Mouse (Mus musculus): Measurements from ENCODE around the gene Lasp1. TPM values are rescaled to one million over a fixed set of nuclear protein-coding genes. Genes with fewer than 3 reads are reported as not detected.

Lasp1 gene
- total and polyA plus RNA-seq, 3 experiments, result 31.0 to 122 (median 49.6) TPM

DNA sequence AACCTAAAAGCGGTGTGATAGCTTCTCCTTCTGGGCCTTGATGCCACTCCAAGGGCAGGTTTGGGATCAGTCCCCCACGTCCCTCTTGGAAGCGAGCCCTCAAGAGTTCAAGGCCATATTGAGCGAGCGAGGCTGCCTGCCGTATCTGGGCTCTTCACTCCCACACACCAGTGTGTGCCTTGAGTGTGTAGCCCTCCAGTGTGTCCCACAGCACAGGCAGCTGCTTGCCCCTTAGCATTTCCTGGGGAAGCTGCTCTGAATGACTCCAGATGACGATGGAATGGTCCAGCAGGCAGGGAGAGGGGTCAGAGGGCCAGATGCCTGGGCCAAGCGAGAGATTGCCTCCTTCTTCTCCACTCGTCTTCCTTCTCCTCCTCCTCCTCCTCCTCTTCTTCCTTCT lies 18.1 kb downstream of the Lasp1 start:
- H3K27me3 ChIP-seq (ENCODE audit: insufficient read depth, low read length), result no peaks in the 10 kb centered on the region
- DNase-seq (ENCODE audit: low spot score) (no peak), ATAC-seq (ENCODE audit: extremely low read depth, insufficient number of reproducible peaks, low FRiP score, poor library complexity, severe bottlenecking) (no peak)
- peaks cover 52% of the 10 kb centered on the region for H3K4me1 ChIP-seq (ENCODE audit: insufficient read depth, low read depth, low read length)
- H3K36me3 ChIP-seq (replicated peaks), result peaks cover 93% of the 10 kb centered on the region
- no peaks in the 10 kb centered on the region for H3K9me3 ChIP-seq (replicated peaks)
- H3K4me3 ChIP-seq (ENCODE audit: low read depth, low read length), result no peak overlapping the region
- no peak for TF ChIP-seq POLR2AphosphoS5 (IDR thresholded peaks at IDR 0.05; ENCODE audit: insufficient replicate concordance, low read depth, low read length)

DNA sequence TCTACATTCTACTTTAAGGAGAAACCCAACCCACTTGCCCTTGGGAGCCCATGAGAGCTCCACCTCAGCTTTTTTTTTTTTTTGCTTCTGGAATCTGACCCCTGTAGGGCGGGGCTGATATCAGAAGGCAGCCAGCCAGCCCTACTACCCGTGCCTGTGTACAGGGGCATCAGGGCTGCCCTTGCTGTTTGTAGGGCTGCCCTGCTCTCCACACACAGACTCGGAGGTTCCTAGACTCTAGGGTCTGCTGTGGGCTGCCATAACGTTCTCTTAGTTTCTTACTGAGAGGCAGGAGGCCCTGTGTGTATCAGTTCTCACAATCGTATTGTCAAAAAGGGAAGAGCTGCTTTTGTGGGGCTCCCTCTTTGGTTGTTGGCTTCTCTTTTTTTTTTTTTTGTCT lies 18.6 kb downstream of the Lasp1 start:
- H3K4me1 ChIP-seq (ENCODE audit: insufficient read depth, low read depth, low read length), result peaks cover 52% of the 10 kb centered on the region

DNA sequence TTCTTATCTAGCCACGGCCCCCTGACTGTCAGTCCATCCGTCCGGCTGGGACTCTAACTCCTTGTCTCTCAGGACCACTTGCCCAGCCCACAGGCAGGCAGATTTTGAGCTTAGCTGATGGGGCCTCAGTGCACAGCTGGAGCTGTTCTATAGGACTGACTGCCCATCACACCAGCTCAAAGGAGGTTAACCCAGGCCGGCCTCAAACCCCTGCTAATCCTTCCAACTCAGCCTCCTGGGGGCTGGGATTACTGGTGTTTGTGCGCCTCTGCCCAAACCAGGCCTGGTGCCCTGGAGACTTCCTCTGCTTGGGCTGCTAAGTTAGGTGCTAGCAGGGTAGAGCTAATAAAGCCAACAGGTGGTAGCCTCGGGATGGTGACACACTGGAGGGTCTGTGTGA lies 19.2 kb downstream of the Lasp1 start:
- Histone ChIP-seq H3K4me1 (ENCODE audit: insufficient read depth, low read depth, low read length) (peaks cover 47% of the 10 kb centered on the region), H3K4me3 (ENCODE audit: low read depth, low read length) (no peak overlapping the region), H3K9me3 (replicated peaks) (no peaks in the 10 kb centered on the region), H3K36me3 (replicated peaks) (peaks cover 89% of the 10 kb centered on the region), H3K27me3 (ENCODE audit: insufficient read depth, low read length) (no peaks in the 10 kb centered on the region)
- no peak for DNase-seq (ENCODE audit: low spot score)
- ATAC-seq (ENCODE audit: extremely low read depth, insufficient number of reproducible peaks, low FRiP score, poor library complexity, severe bottlenecking), result no peak
- no peak for TF ChIP-seq CTCF (IDR thresholded peaks at IDR 0.05; ENCODE audit: low read depth, low read length)
- no peak for TF ChIP-seq GATA1 (IDR thresholded peaks at IDR 0.05; ENCODE audit: borderline replicate concordance, low read length)
- TF ChIP-seq POLR2AphosphoS5 (IDR thresholded peaks at IDR 0.05; ENCODE audit: insufficient replicate concordance, low read depth, low read length), result no peak
- no peak for TF ChIP-seq TAL1 (conservative IDR thresholded peaks at IDR 0.05; ENCODE audit: low read depth, low read length)
- TF ChIP-seq GATA2 (IDR thresholded peaks at IDR 0.05; ENCODE audit: borderline replicate concordance, low read depth, low read length), result no peak

More for the DNA sequence above, 18.6 kb downstream of the Lasp1 start:
- DNase-seq (ENCODE audit: low spot score) (peak; percentile 47), ATAC-seq (ENCODE audit: extremely low read depth, insufficient number of reproducible peaks, low FRiP score, poor library complexity, severe bottlenecking) (no peak)
- TF ChIP-seq GATA1 (IDR thresholded peaks at IDR 0.05; ENCODE audit: borderline replicate concordance, low read length), result no peak
- Histone ChIP-seq H3K36me3 (replicated peaks) (peaks cover 89% of the 10 kb centered on the region), H3K27me3 (ENCODE audit: insufficient read depth, low read length) (no peaks in the 10 kb centered on the region), H3K9me3 (replicated peaks) (no peaks in the 10 kb centered on the region), H3K4me3 (ENCODE audit: low read depth, low read length) (no peak overlapping the region)

DNA sequence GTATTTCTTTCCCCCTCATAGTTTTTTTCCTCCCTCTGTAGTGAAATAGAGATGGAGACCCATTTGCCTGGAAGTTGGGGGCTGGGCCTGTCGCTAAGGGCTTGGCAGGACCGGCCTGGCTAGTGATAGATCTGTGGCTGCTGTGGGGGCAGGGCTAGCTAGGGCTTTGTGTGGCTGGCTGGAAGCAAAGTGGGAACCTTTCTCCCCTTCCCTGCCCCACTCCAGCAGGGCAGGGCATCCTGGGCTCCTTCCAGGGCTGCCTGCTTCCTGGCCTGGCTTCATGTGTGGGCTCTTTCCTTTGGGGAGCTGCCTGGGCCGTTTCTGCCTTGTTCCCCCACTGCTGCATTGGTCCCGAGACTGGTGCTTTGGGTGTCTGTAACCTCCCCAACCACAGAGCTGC lies 19.8 kb downstream of the Lasp1 start:
- no peak for DNase-seq (ENCODE audit: low spot score)
- H3K36me3 ChIP-seq (replicated peaks), result peaks cover 87% of the 10 kb centered on the region
- no peak for TF ChIP-seq GATA1 (IDR thresholded peaks at IDR 0.05; ENCODE audit: borderline replicate concordance, low read length)
- TF ChIP-seq TAL1 (conservative IDR thresholded peaks at IDR 0.05; ENCODE audit: low read depth, low read length), result no peak
- no peak for TF ChIP-seq GATA2 (IDR thresholded peaks at IDR 0.05; ENCODE audit: borderline replicate concordance, low read depth, low read length)
- no peak for TF ChIP-seq CTCF (IDR thresholded peaks at IDR 0.05; ENCODE audit: low read depth, low read length)
- no peak for TF ChIP-seq POLR2AphosphoS5 (IDR thresholded peaks at IDR 0.05; ENCODE audit: insufficient replicate concordance, low read depth, low read length)
- no peak overlapping the region for H3K4me3 ChIP-seq (ENCODE audit: low read depth, low read length)
- H3K9me3 ChIP-seq (replicated peaks), result no peaks in the 10 kb centered on the region
- ATAC-seq (ENCODE audit: extremely low read depth, insufficient number of reproducible peaks, low FRiP score, poor library complexity, severe bottlenecking), result no peak
- H3K4me1 ChIP-seq (ENCODE audit: insufficient read depth, low read depth, low read length), result peaks cover 44% of the 10 kb centered on the region
- no peaks in the 10 kb centered on the region for H3K27me3 ChIP-seq (ENCODE audit: insufficient read depth, low read length)

DNA sequence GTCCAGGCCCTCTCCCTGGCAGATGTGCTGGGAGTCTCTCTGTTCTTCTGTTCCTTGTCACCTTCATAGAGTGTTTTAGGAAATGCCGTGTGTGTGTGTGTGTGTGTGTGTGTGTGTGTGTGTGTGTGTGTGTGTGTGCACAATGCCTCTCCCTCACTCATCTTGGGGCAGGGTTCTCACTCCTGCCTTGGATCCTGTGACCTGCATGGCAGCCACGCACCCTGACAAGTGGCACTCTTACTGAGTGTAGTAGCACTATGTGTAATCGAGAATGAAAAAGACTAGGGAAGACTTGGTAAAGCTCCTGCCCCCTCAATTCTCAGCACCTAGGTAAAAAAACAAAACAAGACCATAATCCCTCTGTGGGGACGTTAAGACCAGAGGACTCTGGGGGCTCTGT lies 20.3 kb downstream of the Lasp1 start:
- TF ChIP-seq CTCF (IDR thresholded peaks at IDR 0.05; ENCODE audit: low read depth, low read length) (no peak), TAL1 (conservative IDR thresholded peaks at IDR 0.05; ENCODE audit: low read depth, low read length) (no peak), GATA2 (IDR thresholded peaks at IDR 0.05; ENCODE audit: borderline replicate concordance, low read depth, low read length) (no peak), GATA1 (IDR thresholded peaks at IDR 0.05; ENCODE audit: borderline replicate concordance, low read length) (no peak), POLR2AphosphoS5 (IDR thresholded peaks at IDR 0.05; ENCODE audit: insufficient replicate concordance, low read depth, low read length) (no peak)
- Histone ChIP-seq H3K27me3 (ENCODE audit: insufficient read depth, low read length) (no peaks in the 10 kb centered on the region), H3K9me3 (replicated peaks) (no peaks in the 10 kb centered on the region), H3K36me3 (replicated peaks) (peaks cover 86% of the 10 kb centered on the region), H3K4me3 (ENCODE audit: low read depth, low read length) (no peak overlapping the region), H3K4me1 (ENCODE audit: insufficient read depth, low read depth, low read length) (peaks cover 44% of the 10 kb centered on the region)
- DNase-seq (ENCODE audit: low spot score), result no peak
- no peak for ATAC-seq (ENCODE audit: extremely low read depth, insufficient number of reproducible peaks, low FRiP score, poor library complexity, severe bottlenecking)

DNA sequence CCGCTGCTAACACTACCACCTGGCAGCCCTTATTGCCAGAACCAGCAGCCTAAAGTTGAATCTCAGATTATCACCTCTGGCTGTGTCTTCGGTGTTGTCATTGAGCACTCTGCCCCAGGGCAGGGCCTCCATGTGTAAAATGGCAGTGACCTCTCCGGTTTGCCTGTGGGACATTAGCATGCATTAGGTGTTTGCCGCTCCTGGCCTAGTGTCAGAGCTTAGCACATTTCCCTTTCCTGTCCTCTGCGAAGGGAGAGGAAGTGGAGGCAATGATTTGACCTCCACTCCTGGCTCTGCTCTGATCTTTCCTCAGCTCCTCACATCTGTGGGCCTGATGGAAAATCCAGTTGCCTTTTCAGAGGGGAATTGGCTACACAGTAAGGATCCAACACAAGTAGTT lies 21.1 kb downstream of the Lasp1 start:
- Histone ChIP-seq H3K27me3 (ENCODE audit: insufficient read depth, low read length) (no peaks in the 10 kb centered on the region), H3K36me3 (replicated peaks) (peaks cover 86% of the 10 kb centered on the region), H3K4me3 (ENCODE audit: low read depth, low read length) (no peak overlapping the region), H3K4me1 (ENCODE audit: insufficient read depth, low read depth, low read length) (peaks cover 47% of the 10 kb centered on the region), H3K9me3 (replicated peaks) (no peaks in the 10 kb centered on the region)
- DNase-seq (ENCODE audit: low spot score) (no peak), ATAC-seq (ENCODE audit: extremely low read depth, insufficient number of reproducible peaks, low FRiP score, poor library complexity, severe bottlenecking) (no peak)
- TF ChIP-seq CTCF (IDR thresholded peaks at IDR 0.05; ENCODE audit: low read depth, low read length) (no peak), TAL1 (conservative IDR thresholded peaks at IDR 0.05; ENCODE audit: low read depth, low read length) (no peak), GATA1 (IDR thresholded peaks at IDR 0.05; ENCODE audit: borderline replicate concordance, low read length) (no peak), POLR2AphosphoS5 (IDR thresholded peaks at IDR 0.05; ENCODE audit: insufficient replicate concordance, low read depth, low read length) (no peak), GATA2 (IDR thresholded peaks at IDR 0.05; ENCODE audit: borderline replicate concordance, low read depth, low read length) (no peak)

DNA sequence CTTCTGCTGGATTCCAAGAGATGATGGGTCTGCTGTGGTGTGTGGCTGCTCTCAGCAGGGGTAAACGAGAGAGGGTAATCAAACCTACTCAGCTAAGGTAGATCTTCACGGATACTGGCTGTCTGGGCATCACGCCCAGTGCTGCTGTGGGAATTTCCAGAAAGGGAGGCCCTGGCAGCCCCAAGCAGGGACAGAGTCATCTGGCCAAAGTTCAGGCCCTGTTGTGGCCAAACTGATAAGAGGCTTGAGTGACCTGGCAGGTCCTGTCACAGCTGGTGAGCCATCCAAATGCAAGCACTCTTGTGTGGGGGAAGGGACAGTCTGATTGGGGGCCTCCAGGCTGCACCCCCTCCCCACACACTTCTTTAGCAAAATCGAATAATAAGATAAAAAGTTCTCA lies 22.0 kb downstream of the Lasp1 start:
- DNase-seq (ENCODE audit: low spot score), result no peak
- Histone ChIP-seq H3K4me3 (ENCODE audit: low read depth, low read length) (no peak overlapping the region), H3K4me1 (ENCODE audit: insufficient read depth, low read depth, low read length) (peaks cover 56% of the 10 kb centered on the region), H3K27me3 (ENCODE audit: insufficient read depth, low read length) (no peaks in the 10 kb centered on the region), H3K9me3 (replicated peaks) (no peaks in the 10 kb centered on the region), H3K36me3 (replicated peaks) (peaks cover 86% of the 10 kb centered on the region)
- ATAC-seq (ENCODE audit: extremely low read depth, insufficient number of reproducible peaks, low FRiP score, poor library complexity, severe bottlenecking), result no peak
- no peak for TF ChIP-seq GATA1 (IDR thresholded peaks at IDR 0.05; ENCODE audit: borderline replicate concordance, low read length)
- no peak for TF ChIP-seq GATA2 (IDR thresholded peaks at IDR 0.05; ENCODE audit: borderline replicate concordance, low read depth, low read length)
- no peak for TF ChIP-seq TAL1 (conservative IDR thresholded peaks at IDR 0.05; ENCODE audit: low read depth, low read length)
- no peak for TF ChIP-seq POLR2AphosphoS5 (IDR thresholded peaks at IDR 0.05; ENCODE audit: insufficient replicate concordance, low read depth, low read length)
- TF ChIP-seq CTCF (IDR thresholded peaks at IDR 0.05; ENCODE audit: low read depth, low read length), result no peak

Measured in G1E (cell line).